Mouse (Mus musculus) liver, adult 2 months (tissue): ENCODE results near the gene Tmem50b.

Source experiments
- CTCF ChIP-seq: fragments of 200-500 bp; IDR thresholded peaks from 2 replicates; pipeline ENCODE4 v1.5.1; 2011; ENCODE audit warnings: low read depth, low read length, control low read depth
- POLR2A ChIP-seq: fragments of 200-500 bp; IDR thresholded peaks from 2 replicates; pipeline ENCODE4 v1.6.1; 2011; ENCODE audit warnings: low read length, control low read depth; ENCODE audit not compliant: insufficient read depth; ENCODE audit errors: extremely low read depth

DNA sequence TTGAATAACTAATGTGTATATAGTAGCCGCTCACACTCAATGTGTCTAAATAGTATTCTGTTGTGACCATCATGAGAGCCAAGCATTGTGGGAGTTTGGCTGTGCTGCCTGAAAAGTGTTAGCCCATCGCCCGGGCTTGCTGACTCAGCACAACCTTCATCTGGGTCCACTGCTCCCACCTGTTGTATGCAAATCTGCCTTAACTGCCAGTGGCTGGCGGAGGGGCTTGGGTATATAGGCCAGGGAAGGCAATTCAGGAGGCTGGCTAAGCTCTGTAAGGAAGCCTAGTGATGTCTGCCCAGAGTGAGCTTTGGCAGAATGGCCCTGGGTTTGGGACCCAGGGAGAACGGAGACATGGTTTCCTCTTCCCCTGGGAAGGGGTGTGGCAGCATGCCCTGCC, 22.6 kb upstream of the Tmem50b start:
- TF ChIP-seq CTCF (no peak), POLR2A (no peak)
